16 mouse cellular contexts compared by ENCODE assay signal in genomic region chr12:71618956-71619355, GRCm38 (mm10).
"Had no signal": no experiment of that assay in that cellular context is flagged by ENCODE, and none has a peak within 500 bp of the region (broad histone marks: within the 10 kb centered on the region; RNA-seq: fewer than 3 reads in every experiment).

No protein-coding gene starts in this region.

- H3K4me3 ChIP-seq: neural tube, embryonic 13.5 days; neural tube, embryonic 15.5 days; stomach, embryonic 15.5 days had no signal

- H3K27ac ChIP-seq: neural tube, embryonic 13.5 days; neural tube, embryonic 15.5 days; stomach, embryonic 15.5 days; stomach, postnatal 0 days had no signal

- H3K4me2 ChIP-seq: neural tube, embryonic 13.5 days; neural tube, embryonic 15.5 days; stomach, embryonic 15.5 days had no signal

- H3K36me3 ChIP-seq: neural tube, embryonic 13.5 days; neural tube, embryonic 15.5 days; stomach, embryonic 15.5 days had no signal

- H3K27me3 ChIP-seq: neural tube, embryonic 13.5 days; neural tube, embryonic 15.5 days; stomach, embryonic 15.5 days had no signal

- H3K9me3 ChIP-seq: neural tube, embryonic 13.5 days; neural tube, embryonic 15.5 days; stomach, embryonic 15.5 days had no signal

- H3K9ac ChIP-seq: neural tube, embryonic 13.5 days; neural tube, embryonic 15.5 days; stomach, embryonic 15.5 days had no signal

- DNase-seq: retina, postnatal 1 day; right cerebral cortex, adult 18-20 months; right cerebral cortex, postnatal 14 days; right cerebral cortex, postnatal 25 days; right cerebral cortex, postnatal 4 days; spleen, adult 18-20 months; thymus, adult 18-20 months; thymus, adult 2 months; thymus, postnatal 14 days; thymus, postnatal 25 days; thymus, postnatal 36 days; thymus, postnatal 4 days had no signal
